Mouse (Mus musculus): ENCODE data around the gene Ano10. TPM values are rescaled to one million over a fixed set of nuclear protein-coding genes. Genes with fewer than 3 reads are reported as not detected.

Gene Ano10
- 117 and 163 TPM in 2 replicates for total RNA-seq (2023)

DNA sequence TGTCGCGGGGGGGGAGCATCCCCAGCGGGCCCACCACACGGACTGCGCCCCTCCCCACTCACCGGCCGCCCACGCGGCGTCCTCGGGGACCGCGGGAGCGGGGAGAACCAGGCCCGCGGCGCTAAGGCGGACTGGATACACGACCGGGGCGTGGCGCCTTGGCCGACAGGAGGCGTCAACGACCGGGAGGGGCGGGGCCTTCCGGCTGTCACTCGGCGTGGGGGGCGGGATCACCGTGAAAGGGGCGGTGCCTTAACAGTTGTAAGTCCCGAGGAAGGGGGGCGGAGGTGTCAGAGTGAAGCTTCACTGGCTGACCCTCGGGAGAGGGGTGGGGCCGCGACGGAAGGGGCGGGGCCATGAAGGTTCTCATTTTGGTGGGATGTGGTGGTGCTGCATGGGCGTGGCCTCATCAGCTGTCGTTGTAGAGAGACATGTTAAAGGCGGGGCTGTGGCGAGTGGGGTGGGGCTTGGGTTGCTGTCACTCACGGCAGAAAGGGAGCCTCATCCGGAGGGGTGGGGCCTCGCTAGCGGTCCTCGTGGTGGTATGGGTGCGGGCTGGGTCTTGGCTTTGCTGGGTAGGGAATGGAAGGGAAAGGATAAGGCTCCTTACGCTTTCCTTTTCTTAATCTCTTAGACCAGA is at the start of gene Ano10:
Gene Ano10, minus strand, starts transcription at position 182 of the 640 bp plus-strand sequence.

Other genes starting within 250 kb of the Ano10 start
- gene Snrk, start 177.2 kb downstream of the Ano10 start, total RNA-seq (2023), result 149 and 159 TPM in 2 replicates
- 204 and 207 TPM in 2 replicates for gene Abhd5, start 57.2 kb upstream of the Ano10 start, total RNA-seq (2023)